Mouse (Mus musculus) intestine, embryonic 14.5 days (tissue): ENCODE measurements at regions not wholly inside any gene's neighbourhood (a gene's known extent, or its start where the extent isn't known, plus 50 kb on each side); places are given as distances from the start of the nearest gene placed in this dataset.

ENCODE experiments used
- ATAC-seq: fragments of 200-750 bp; cut with Nextera tagmentation; replicated peaks from 2 replicates; pipeline ENCODE4 v1.8.0; 2017; ENCODE audit warnings: low read depth, moderate number of reproducible peaks, moderate TSS enrichment, moderate library complexity; ENCODE audit not compliant: low FRiP score, low TSS enrichment
- DNase-seq: peaks from one replicate; pipeline ENCODE4 v3.0.0-alpha.2; 2018; ENCODE audit warnings: low spot score
- H3K27ac ChIP-seq: fragments of 300-500 bp; sonication (generic); 2 replicates; pipeline ENCODE4 v1.5.1; 2014; ENCODE audit warnings: low read depth, mild to moderate bottlenecking, control low read depth
- H3K27me3 ChIP-seq: fragments of 300-500 bp; sonication (generic); replicated peaks from 2 replicates; pipeline ENCODE4 v1.6.1; 2014; ENCODE audit warnings: low read length, control low read depth; ENCODE audit not compliant: control insufficient read depth, insufficient read depth
- H3K36me3 ChIP-seq: fragments of 300-500 bp; sonication (generic); 2 replicates; pipeline ENCODE4 v1.6.1; 2014; ENCODE audit warnings: low read length, control low read depth; ENCODE audit not compliant: control insufficient read depth, insufficient read depth
- H3K4me1 ChIP-seq: fragments of 300-500 bp; sonication (generic); replicated peaks from 2 replicates; pipeline ENCODE4 v1.6.1; 2014; ENCODE audit warnings: low read length, control low read depth, mixed read lengths; ENCODE audit not compliant: control insufficient read depth, insufficient read depth
- H3K4me2 ChIP-seq: fragments of 300-500 bp; sonication (generic); 2 replicates; pipeline ENCODE4 v1.6.1; 2014; ENCODE audit warnings: low read length
- H3K4me3 ChIP-seq: fragments of 300-500 bp; sonication (generic); 2 replicates; pipeline ENCODE4 v1.5.1; 2014; ENCODE audit warnings: low read depth, low read length, control low read depth, mixed read lengths
- H3K9ac ChIP-seq: fragments of 300-500 bp; sonication (generic); 2 replicates; pipeline ENCODE4 v1.6.1; 2014; ENCODE audit warnings: mild to moderate bottlenecking, low read length
- H3K9me3 ChIP-seq: fragments of 300-500 bp; sonication (generic); 2 replicates; pipeline ENCODE4 v1.6.1; 2016; ENCODE audit warnings: low read length, control low read depth; ENCODE audit not compliant: control insufficient read depth
- WGBS: fragments of 180-500 bp; shearing (Covaris S2); extraction: QIAGEN DNeasy Blood & Tissue Kit; methylation state at CpG from one replicate; pipeline ENCODE4 v1.1.7; 2014; 5-methylcytosine and 5-hydroxymethylcytosine counted together

DNA sequence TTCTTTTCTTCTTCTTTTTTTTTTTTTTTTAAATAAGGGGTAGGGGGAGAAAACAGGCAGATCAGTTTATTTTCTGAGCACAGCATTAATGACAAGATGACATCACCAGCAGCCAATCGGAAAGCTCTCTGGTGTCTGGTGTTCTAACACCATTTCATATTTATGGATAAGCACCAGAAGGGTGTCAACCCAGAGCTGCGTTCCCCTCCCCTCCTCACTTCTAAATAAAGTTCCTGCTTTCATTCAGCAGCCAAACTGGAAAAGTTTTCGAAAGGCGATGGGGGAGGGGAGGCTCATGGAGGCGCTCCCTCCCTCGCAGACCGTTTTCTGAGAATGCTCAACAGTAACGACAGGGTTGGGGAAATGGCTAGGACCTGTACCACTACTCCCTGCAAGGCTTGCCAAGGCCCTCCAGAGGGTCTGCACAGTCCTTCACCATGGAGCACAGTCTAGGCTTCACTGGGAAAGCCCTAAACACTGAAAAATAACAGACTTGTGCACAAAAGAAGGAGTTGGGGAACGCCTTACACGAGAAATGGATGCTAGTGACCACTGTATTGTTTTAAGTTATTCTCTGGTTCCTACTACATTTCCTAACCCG is 232.8 kb downstream of the Sox4 start:
- Histone ChIP-seq H3K4me3 (no peak overlapping the region), H3K9me3 (no peaks in the 10 kb centered on the region), H3K27me3 (no peaks in the 10 kb centered on the region), H3K4me2 (peak overlapping the region; percentile 28; the same call in 1 of the 2 replicates), H3K9ac (no peak overlapping the region), H3K36me3 (no peaks in the 10 kb centered on the region), H3K27ac (no peak overlapping the region; the same call in 1 of the 2 replicates), H3K4me1 (peaks cover 23% of the 10 kb centered on the region)
- ATAC-seq, result no peak
- WGBS, result 46% methylated on average over 11 of the region's 11 CpGs
- DNase-seq, result no peak

DNA sequence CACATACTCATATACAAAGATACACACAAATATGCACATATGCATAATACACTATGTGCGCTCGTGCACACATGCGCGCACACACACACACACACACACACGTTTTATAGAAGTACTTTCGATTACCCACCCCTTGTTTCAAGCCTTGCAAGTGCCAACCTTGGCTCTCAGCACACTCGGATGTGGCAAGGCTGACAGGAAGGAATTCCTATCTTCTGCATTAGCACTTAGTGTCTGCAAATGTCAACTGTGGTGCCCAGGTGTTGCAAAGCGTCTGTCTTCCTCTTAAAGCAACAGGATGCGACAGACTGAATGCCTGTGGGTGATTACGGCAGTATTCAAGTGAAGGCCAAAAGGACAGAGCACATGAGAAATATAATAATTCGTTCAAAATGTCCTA is 233.3 kb downstream of the Sox4 start:
- ATAC-seq, result no peak
- Histone ChIP-seq H3K36me3 (no peaks in the 10 kb centered on the region), H3K4me3 (no peak overlapping the region), H3K27ac (no peak overlapping the region), H3K9ac (no peak overlapping the region), H3K9me3 (no peaks in the 10 kb centered on the region), H3K27me3 (no peaks in the 10 kb centered on the region), H3K4me1 (peaks cover 23% of the 10 kb centered on the region), H3K4me2 (no peak overlapping the region)
- WGBS, result 73% methylated on average over 11 of the region's 11 CpGs
- DNase-seq, result no peak

DNA sequence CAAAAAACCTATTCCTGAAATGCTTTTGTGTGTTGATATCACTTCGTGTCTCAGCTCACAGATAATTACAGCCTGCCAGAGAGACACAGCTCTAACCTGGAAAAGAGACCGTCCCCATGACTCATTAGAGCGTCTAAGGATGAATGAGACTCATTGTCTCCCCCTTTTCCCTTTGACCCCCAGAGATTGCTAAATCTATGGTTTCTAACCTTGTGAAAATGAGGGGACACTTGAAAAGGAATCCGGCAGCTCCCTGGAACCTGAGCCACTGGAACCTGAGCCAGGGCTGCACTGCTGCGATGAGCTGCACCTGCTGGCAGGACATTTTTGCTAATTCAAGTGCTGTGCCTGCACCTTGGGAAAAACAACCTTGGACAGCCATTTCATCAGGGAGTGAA is 234.6 kb downstream of the Sox4 start:
- no peak overlapping the region for H3K4me2 ChIP-seq
- no peak overlapping the region for H3K9ac ChIP-seq
- H3K4me1 ChIP-seq, result peaks cover 23% of the 10 kb centered on the region
- H3K36me3 ChIP-seq, result no peaks in the 10 kb centered on the region
- H3K27me3 ChIP-seq, result no peaks in the 10 kb centered on the region
- DNase-seq (no peak), ATAC-seq (peak; percentile 9; the same call in 1 of the 2 replicates)
- WGBS, result 38% methylated on average over 5 of the region's 5 CpGs
- H3K4me3 ChIP-seq, result no peak overlapping the region
- H3K27ac ChIP-seq, result peak overlapping the region; percentile 79; the same call in 1 of the 2 replicates
- H3K9me3 ChIP-seq, result no peaks in the 10 kb centered on the region

DNA sequence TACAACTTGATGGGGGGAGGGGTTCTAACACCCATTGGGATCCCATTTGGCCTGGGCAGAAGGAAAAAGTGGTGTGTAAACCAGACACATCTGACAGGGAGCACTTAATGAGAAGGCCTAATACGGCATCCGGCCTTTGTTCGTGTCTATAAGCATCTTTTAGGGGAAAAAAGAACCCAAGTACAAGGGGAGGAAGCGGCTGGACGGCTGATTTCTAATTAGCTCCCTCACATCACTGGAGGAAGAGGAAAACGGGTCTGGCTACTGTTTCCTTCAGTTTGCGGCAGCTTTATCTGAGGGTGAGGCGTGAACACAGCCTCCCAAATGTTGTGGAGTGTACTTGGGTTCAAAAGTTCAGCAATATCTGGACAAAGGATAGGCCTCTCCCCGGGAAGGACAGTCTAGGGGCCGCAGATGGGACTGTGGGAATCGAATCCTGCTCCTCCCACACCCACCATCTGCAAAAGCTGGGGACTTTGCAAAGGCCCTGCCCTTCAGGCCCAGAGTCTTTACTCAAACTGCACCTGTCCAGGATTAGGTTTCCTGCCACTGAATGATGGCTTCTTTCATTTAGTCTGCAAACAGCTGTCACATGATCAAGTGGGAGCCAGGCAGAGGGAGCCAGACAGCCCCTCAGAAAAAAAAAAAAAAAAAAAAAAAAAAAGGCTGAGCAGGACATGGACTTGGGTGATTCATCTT is 235.2 kb downstream of the Sox4 start:
- ATAC-seq, result peak; percentile 79
- Histone ChIP-seq H3K27ac (peak overlapping the region; percentile 79), H3K9ac (no peak overlapping the region), H3K4me2 (0 out of 2 replicates have a peak overlapping the region, but pooled peaks have one; percentile 12), H3K27me3 (no peaks in the 10 kb centered on the region), H3K4me1 (peaks cover 23% of the 10 kb centered on the region), H3K36me3 (no peaks in the 10 kb centered on the region), H3K4me3 (no peak overlapping the region), H3K9me3 (no peaks in the 10 kb centered on the region)
- WGBS, result 20% methylated on average over 11 of the region's 11 CpGs
- DNase-seq, result peak; percentile 73

DNA sequence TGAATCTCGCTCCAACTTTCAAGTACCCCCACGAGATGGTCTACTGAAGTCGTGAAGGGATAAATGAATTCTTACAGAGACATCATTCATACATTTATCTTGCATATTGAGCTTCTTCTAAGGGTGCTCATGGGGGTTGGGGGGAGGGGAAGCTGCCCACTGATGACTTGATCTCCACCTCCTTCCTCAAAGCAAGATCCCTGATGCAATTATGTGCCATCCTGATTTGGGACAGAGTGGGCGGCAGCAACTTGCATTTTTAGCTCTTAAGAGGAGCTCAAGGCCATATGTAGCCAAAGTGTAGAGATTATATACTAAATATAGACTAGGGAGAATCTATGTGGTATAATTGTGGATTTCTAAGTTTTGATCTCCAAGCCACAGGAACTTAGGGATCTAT is 236.1 kb downstream of the Sox4 start:
- WGBS, result 84% methylated on average over 4 of the region's 4 CpGs
- Histone ChIP-seq H3K4me3 (no peak overlapping the region), H3K4me2 (no peak overlapping the region), H3K9me3 (no peaks in the 10 kb centered on the region), H3K9ac (no peak overlapping the region), H3K4me1 (peaks cover 23% of the 10 kb centered on the region), H3K27ac (no peak overlapping the region; the same call in 1 of the 2 replicates), H3K27me3 (no peaks in the 10 kb centered on the region), H3K36me3 (no peaks in the 10 kb centered on the region)
- no peak for DNase-seq
- no peak for ATAC-seq

DNA sequence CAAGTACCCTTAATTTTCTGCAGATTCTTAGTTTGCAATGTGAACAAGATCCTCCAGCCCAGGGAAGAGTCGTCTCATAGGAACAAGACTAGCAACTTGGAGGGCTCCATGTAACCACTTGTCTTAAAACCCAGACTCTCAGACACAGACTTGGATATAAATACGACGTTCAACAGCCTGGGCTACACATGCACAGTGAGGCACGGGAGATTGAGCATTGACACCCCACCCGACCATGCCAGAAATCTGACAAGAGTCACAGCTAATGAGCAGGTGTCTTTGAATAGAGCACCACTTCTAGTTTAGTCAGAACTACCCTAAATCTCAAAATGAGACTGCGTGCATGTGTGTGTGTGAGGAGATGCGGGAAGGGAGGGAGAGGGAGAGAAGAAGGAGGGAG is 243.5 kb downstream of the Sox4 start:
- WGBS, result 75% methylated on average over 7 of the region's 7 CpGs
- no peak overlapping the region for H3K4me3 ChIP-seq

DNA sequence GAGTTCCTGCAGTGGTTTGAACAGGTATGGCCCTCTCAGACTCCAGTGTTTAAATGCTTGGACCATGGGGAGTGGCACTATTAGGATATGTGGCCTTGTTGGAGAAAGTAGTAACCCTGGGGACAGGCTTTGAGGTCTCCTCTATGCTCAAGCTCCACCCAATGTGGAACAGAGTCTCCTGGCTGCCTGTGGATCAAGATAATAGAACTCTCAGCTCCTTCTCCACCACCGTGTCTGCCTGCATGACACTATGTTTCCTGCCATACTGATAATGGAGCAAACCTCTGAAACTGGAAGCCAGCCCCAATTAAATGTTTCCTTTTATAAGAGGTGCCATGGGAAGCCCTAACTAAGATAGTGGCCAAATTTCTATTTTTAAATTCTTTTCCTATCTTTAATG is 252.2 kb downstream of the Sox4 start:
- WGBS, result 60% methylated on average over 1 of the region's 1 CpGs
- peak; percentile 43 for DNase-seq
- H3K27me3 ChIP-seq, result no peaks in the 10 kb centered on the region
- no peak for ATAC-seq
- H3K4me1 ChIP-seq, result 0 out of 2 replicates have a peak, but pooled peaks cover 9% of the 10 kb centered on the region
- no peaks in the 10 kb centered on the region for H3K9me3 ChIP-seq
- no peak overlapping the region for H3K4me3 ChIP-seq
- no peak overlapping the region for H3K27ac ChIP-seq
- no peak overlapping the region for H3K4me2 ChIP-seq
- no peaks in the 10 kb centered on the region for H3K36me3 ChIP-seq
- no peak overlapping the region for H3K9ac ChIP-seq

More for the DNA sequence above, 243.5 kb downstream of the Sox4 start:
- no peak for DNase-seq
- Histone ChIP-seq H3K9ac (no peak overlapping the region), H3K36me3 (no peaks in the 10 kb centered on the region), H3K27me3 (no peaks in the 10 kb centered on the region), H3K4me1 (0 out of 2 replicates have a peak, but pooled peaks cover 3% of the 10 kb centered on the region), H3K27ac (no peak overlapping the region), H3K9me3 (no peaks in the 10 kb centered on the region), H3K4me2 (no peak overlapping the region)
- ATAC-seq, result no peak

DNA sequence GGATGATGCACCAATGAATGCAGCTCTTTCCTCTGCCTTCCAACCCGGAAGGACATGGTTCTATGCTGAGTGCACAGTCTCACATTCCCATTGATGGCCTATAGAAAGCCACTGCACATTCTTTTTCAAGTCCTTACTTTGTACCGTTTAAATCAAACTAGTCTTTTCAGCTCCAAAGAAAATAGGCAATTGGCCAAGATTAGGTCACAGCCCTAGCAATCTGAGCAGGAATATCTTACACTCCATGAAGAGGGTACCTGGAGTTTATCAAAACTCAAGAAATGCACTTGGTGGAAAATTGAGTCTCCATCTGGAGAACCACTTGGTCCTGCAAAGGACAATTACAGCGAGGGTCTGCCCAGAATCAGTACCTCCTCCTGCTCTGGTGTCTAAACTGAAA is 253.4 kb downstream of the Sox4 start:
- WGBS, result 63% methylated on average over 3 of the region's 3 CpGs
- no peak overlapping the region for H3K4me3 ChIP-seq
- no peaks in the 10 kb centered on the region for H3K9me3 ChIP-seq
- no peak for ATAC-seq
- H3K27ac ChIP-seq, result no peak overlapping the region
- no peaks in the 10 kb centered on the region for H3K36me3 ChIP-seq
- H3K27me3 ChIP-seq, result no peaks in the 10 kb centered on the region
- DNase-seq, result no peak
- H3K4me1 ChIP-seq, result 0 out of 2 replicates have a peak, but pooled peaks cover 9% of the 10 kb centered on the region
- no peak overlapping the region for H3K9ac ChIP-seq
- no peak overlapping the region for H3K4me2 ChIP-seq
